Mouse (Mus musculus): ENCODE measurements around the gene Slc24a3. TPM values are rescaled to one million over a fixed set of nuclear protein-coding genes. Genes with fewer than 3 reads are reported as not detected.

Slc24a3 gene
- polyA plus RNA-seq, 1 experiment from 2014 or later, result 2.8 TPM

DNA sequence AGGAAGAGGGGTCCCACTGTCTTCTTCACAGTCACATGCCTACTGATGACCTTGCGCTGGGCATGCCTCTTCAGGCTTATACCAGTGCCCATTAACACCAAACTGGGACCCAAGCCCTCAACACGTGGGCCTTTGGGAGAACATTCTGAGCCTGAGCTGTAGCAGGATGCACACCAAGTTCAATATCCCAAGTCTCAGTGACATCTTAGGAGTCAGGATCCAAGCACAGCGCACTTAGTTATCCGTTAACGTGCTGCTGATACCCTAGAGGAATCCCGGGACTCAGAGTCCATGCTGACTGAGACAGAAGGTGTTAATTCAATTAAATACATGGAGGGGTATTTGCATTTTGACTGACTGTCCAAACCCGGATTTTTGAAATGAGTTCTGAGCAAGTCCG lies 424.3 kb downstream of the Slc24a3 start:
- Histone ChIP-seq H3K27me3 (no peaks in the 10 kb centered on the region), H3K9me3 (0 out of 2 replicates have a peak, but pooled peaks cover 3% of the 10 kb centered on the region), H3K9ac (no peak overlapping the region), H3K4me2 (replicated peaks) (no peak overlapping the region), H3K4me3 (no peak overlapping the region), H3K4me1 (no peaks in the 10 kb centered on the region), H3K36me3 (no peaks in the 10 kb centered on the region), H3K27ac (no peak overlapping the region)
- no peak for ATAC-seq (ENCODE audit: low FRiP score, low read depth)
- WGBS, result 85% methylated on average over 8 of the region's 8 CpGs

GRCm38 (mm10) chr2:145593649-145594347 lies 426.2 kb downstream of the Slc24a3 start:
- H3K4me1 ChIP-seq, result no peaks in the 10 kb centered on the region
- ATAC-seq (ENCODE audit: low FRiP score, low read depth), result no peak
- H3K9ac ChIP-seq, result no peak overlapping the region
- H3K4me2 ChIP-seq (replicated peaks), result no peak overlapping the region
- no peaks in the 10 kb centered on the region for H3K27me3 ChIP-seq
- no peaks in the 10 kb centered on the region for H3K36me3 ChIP-seq
- 0 out of 2 replicates have a peak, but pooled peaks cover 3% of the 10 kb centered on the region for H3K9me3 ChIP-seq
- H3K27ac ChIP-seq, result no peak overlapping the region
- H3K4me3 ChIP-seq, result no peak overlapping the region
- WGBS, result 78% methylated on average over 3 of the region's 3 CpGs

DNA sequence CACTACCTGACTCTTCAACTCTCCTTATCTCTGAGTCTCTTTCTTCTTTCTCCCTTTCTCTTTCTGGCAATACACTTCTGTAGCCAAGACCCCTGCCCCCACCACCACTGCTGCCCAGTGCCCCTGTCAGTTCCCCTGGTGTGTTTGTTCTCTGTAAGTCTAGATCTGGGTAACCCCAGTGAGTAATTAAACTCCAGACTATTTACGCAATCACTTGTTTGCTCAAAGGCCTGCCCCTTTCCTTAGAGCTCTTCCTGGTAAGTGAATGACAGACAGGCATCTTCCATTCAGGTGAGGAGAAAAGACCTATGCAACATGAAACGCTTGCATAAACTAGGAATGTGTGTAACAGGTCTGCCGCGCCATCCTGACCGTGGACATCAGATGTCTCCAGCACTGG lies 430.3 kb downstream of the Slc24a3 start:
- H3K4me3 ChIP-seq, result no peak overlapping the region
- WGBS, result 88% methylated on average over 5 of the region's 5 CpGs
- H3K9ac ChIP-seq, result no peak overlapping the region
- H3K9me3 ChIP-seq, result 0 out of 2 replicates have a peak, but pooled peaks cover 3% of the 10 kb centered on the region
- no peaks in the 10 kb centered on the region for H3K36me3 ChIP-seq
- H3K4me1 ChIP-seq, result peaks cover 9% of the 10 kb centered on the region
- no peak overlapping the region for H3K4me2 ChIP-seq (replicated peaks)
- no peaks in the 10 kb centered on the region for H3K27me3 ChIP-seq
- no peak for ATAC-seq (ENCODE audit: low FRiP score, low read depth)
- no peak overlapping the region for H3K27ac ChIP-seq

DNA sequence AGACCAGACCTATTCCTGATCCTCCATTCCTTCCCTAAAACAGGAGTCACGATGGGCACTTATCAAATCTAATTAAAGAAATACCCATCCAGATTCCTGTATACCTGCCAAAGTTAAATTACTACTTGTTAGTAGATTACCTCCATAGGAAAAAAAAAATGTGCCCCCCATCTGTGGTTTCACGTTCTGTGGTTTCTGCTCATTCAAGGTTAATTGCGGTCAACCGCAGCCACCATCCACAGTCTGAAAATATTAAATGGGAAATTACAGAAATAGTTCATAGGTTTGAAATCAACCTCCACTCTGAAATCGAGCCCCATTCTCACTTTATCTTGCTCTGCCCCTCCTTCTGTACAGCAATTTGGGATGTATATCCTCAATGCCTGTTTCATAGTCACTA lies 440.3 kb downstream of the Slc24a3 start:
- no peak overlapping the region for H3K4me3 ChIP-seq
- no peak overlapping the region for H3K4me2 ChIP-seq (replicated peaks)
- H3K27ac ChIP-seq, result no peak overlapping the region
- H3K36me3 ChIP-seq, result no peaks in the 10 kb centered on the region
- H3K4me1 ChIP-seq, result peaks cover 21% of the 10 kb centered on the region
- H3K9ac ChIP-seq, result no peak overlapping the region
- H3K9me3 ChIP-seq, result no peaks in the 10 kb centered on the region
- WGBS, result 77% methylated on average over 5 of the region's 5 CpGs
- no peak for ATAC-seq (ENCODE audit: low FRiP score, low read depth)
- no peaks in the 10 kb centered on the region for H3K27me3 ChIP-seq

DNA sequence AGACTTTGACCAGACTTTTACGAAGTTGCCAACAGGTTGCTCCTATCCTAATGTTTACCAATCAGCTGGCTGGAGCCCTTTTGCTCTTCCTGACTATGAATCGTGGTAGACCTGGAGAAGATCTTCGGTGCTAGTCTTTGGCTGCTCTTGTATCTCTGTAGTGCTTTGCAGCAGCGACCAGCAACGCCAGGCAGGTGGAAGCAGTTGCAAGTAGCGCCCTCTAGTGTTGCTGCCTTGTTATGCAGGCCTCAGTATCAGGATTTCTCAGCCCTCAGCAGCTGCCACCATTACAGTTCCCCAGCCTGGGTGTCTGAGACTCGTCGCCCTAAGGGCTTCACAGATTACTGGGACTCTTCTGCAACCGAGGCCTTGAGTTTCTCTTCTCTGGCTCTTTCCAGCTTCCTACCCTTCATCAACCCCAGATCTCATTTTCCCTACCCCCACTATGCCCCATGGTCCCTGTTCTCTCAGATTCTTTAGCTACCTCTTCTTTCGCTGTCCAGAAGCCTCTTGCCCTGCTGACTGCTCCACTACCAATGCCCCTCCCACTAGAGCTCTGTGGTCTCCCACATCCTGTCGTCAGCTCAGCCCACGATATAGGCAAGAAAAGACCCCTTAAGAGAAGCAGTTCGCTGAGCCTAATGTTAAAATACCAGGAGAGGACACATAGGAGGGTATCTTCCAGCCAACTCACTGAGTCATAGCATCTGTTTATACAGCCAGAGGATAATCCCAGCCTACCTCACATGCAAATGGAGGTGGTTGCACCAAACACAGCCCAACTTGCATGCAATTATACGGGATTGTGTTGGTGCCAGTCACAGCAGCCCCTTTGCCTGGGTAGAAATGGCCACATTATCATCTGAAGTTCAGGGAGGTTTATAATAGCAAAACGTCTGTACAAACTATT lies 443.5 kb downstream of the Slc24a3 start:
- H3K27me3 ChIP-seq, result no peaks in the 10 kb centered on the region
- ATAC-seq (ENCODE audit: low FRiP score, low read depth), result no peak
- no peaks in the 10 kb centered on the region for H3K9me3 ChIP-seq
- H3K4me1 ChIP-seq, result peaks cover 27% of the 10 kb centered on the region
- H3K27ac ChIP-seq, result no peak overlapping the region
- WGBS, result 40% methylated on average over 15 of the region's 15 CpGs
- no peak overlapping the region for H3K9ac ChIP-seq
- H3K4me2 ChIP-seq (replicated peaks), result no peak overlapping the region
- H3K4me3 ChIP-seq, result no peak overlapping the region
- H3K36me3 ChIP-seq, result no peaks in the 10 kb centered on the region

DNA sequence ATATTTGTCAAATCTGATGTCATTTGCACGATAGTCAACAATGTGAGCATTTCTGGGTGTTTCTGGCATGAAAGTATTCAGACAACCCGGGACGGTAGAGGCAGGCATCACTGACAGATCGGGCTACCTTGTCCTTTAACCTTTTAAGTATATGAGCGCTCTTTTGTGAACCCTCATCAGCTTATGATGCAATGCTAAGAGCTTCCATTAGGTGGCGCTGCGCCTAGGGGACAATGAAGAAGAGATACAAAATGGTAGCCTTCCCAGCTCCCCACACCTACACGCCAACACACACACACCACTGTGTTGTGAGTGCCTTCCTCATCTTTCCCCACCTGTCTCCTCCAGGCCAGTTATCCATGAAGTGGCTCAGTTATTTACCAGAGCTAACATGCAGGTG lies 445.4 kb downstream of the Slc24a3 start:
- no peaks in the 10 kb centered on the region for H3K27me3 ChIP-seq
- H3K9ac ChIP-seq, result no peak overlapping the region
- no peak overlapping the region for H3K4me3 ChIP-seq
- peaks cover 24% of the 10 kb centered on the region for H3K4me1 ChIP-seq
- H3K36me3 ChIP-seq, result no peaks in the 10 kb centered on the region
- no peak overlapping the region for H3K4me2 ChIP-seq (replicated peaks)
- no peak for ATAC-seq (ENCODE audit: low FRiP score, low read depth)
- no peaks in the 10 kb centered on the region for H3K9me3 ChIP-seq
- 73% methylated on average over 8 of the region's 8 CpGs for WGBS
- no peak overlapping the region for H3K27ac ChIP-seq

- H3K9me3 ChIP-seq, result no peaks in the 10 kb centered on the region
- no peak overlapping the region; the same call in 1 of the 2 replicates for H3K27ac ChIP-seq
- H3K36me3 ChIP-seq, result no peaks in the 10 kb centered on the region
- H3K27me3 ChIP-seq, result no peaks in the 10 kb centered on the region
- ATAC-seq (ENCODE audit: low FRiP score, low read depth), result no peak; the same call in 1 of the 2 replicates
- no peak overlapping the region for H3K4me2 ChIP-seq (replicated peaks)
- H3K9ac ChIP-seq, result no peak overlapping the region
- no peak overlapping the region for H3K4me3 ChIP-seq
- peaks cover 24% of the 10 kb centered on the region for H3K4me1 ChIP-seq
- WGBS, result 56% methylated on average over 8 of the region's 8 CpGs
Measured at GRCm38 (mm10) chr2:145613705-145614104, 446.2 kb downstream of the Slc24a3 start.

GRCm38 (mm10) chr2:145619688-145620087 lies 452.1 kb downstream of the Slc24a3 start:
- Histone ChIP-seq H3K4me2 (replicated peaks) (no peak overlapping the region), H3K9me3 (no peaks in the 10 kb centered on the region), H3K27ac (no peak overlapping the region), H3K4me3 (no peak overlapping the region), H3K27me3 (no peaks in the 10 kb centered on the region), H3K9ac (no peak overlapping the region), H3K4me1 (0 out of 2 replicates have a peak, but pooled peaks cover 3% of the 10 kb centered on the region), H3K36me3 (no peaks in the 10 kb centered on the region)
- WGBS, result 72% methylated on average over 4 of the region's 4 CpGs
- ATAC-seq (ENCODE audit: low FRiP score, low read depth), result no peak

- ATAC-seq (ENCODE audit: low FRiP score, low read depth), result no peak
- no peak overlapping the region for H3K4me3 ChIP-seq
- 0 out of 2 replicates have a peak, but pooled peaks cover 3% of the 10 kb centered on the region for H3K4me1 ChIP-seq
- H3K9me3 ChIP-seq, result no peaks in the 10 kb centered on the region
- H3K4me2 ChIP-seq (replicated peaks), result no peak overlapping the region
- no peaks in the 10 kb centered on the region for H3K27me3 ChIP-seq
- no peaks in the 10 kb centered on the region for H3K36me3 ChIP-seq
- no peak overlapping the region for H3K9ac ChIP-seq
- no peak overlapping the region for H3K27ac ChIP-seq
Measured at GRCm38 (mm10) chr2:145620709-145621108, 453.2 kb downstream of the Slc24a3 start.

DNA sequence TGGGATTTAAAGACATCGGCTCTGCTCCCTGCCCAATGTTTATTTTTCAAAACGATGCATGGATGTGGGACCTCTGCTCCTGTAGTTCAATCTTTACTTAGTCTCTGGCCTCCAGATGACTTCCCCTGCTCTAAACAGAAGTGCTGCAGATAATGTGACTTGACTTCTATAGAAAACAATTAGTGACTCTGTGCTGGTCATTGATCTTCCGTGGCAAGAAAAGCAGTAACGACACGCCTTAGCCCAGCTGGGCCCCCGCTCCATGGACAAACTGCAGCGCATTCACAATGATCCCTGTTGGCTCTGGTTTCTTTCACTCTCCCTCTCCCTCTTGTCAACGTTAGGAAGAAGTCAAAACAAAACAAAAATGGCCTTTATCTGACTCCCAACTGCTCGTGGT lies 453.6 kb downstream of the Slc24a3 start:
- 19% methylated on average over 9 of the region's 9 CpGs for WGBS
- no peaks in the 10 kb centered on the region for H3K9me3 ChIP-seq
- no peak overlapping the region for H3K4me3 ChIP-seq
- ATAC-seq (ENCODE audit: low FRiP score, low read depth), result no peak
- H3K27ac ChIP-seq, result no peak overlapping the region
- H3K36me3 ChIP-seq, result no peaks in the 10 kb centered on the region
- H3K4me2 ChIP-seq (replicated peaks), result no peak overlapping the region
- 0 out of 2 replicates have a peak, but pooled peaks cover 3% of the 10 kb centered on the region for H3K4me1 ChIP-seq
- no peaks in the 10 kb centered on the region for H3K27me3 ChIP-seq
- no peak overlapping the region for H3K9ac ChIP-seq

- peaks cover 4% of the 10 kb centered on the region; the same call in 1 of the 2 replicates for H3K4me1 ChIP-seq
- no peaks in the 10 kb centered on the region for H3K27me3 ChIP-seq
- 68% methylated on average over 6 of the region's 6 CpGs for WGBS
- ATAC-seq (ENCODE audit: low FRiP score, low read depth), result no peak
- no peaks in the 10 kb centered on the region for H3K9me3 ChIP-seq
- H3K27ac ChIP-seq, result no peak overlapping the region
- H3K9ac ChIP-seq, result no peak overlapping the region
- no peaks in the 10 kb centered on the region for H3K36me3 ChIP-seq
- H3K4me3 ChIP-seq, result no peak overlapping the region
- no peak overlapping the region for H3K4me2 ChIP-seq (replicated peaks)
Measured at GRCm38 (mm10) chr2:145631123-145631798, 463.7 kb downstream of the Slc24a3 start.

GRCm38 (mm10) chr2:145631799-145632174 lies 464.2 kb downstream of the Slc24a3 start:
- H3K9ac ChIP-seq, result no peak overlapping the region
- no peak for ATAC-seq (ENCODE audit: low FRiP score, low read depth)
- peaks cover 4% of the 10 kb centered on the region; the same call in 1 of the 2 replicates for H3K4me1 ChIP-seq
- H3K4me2 ChIP-seq (replicated peaks), result no peak overlapping the region
- no peaks in the 10 kb centered on the region for H3K36me3 ChIP-seq
- no peaks in the 10 kb centered on the region for H3K27me3 ChIP-seq
- H3K4me3 ChIP-seq, result no peak overlapping the region
- no peak overlapping the region for H3K27ac ChIP-seq
- no peaks in the 10 kb centered on the region for H3K9me3 ChIP-seq
- 34% methylated on average over 4 of the region's 4 CpGs for WGBS

Measured in limb, embryonic 13.5 days (tissue).